Mouse (Mus musculus) embryo, embryonic 11.5 days (tissue): ENCODE data around the gene Hist1h2ba.
A peak's percentile ranks its signal among the peaks of the same experiment; 100 is the strongest.

Source experiments
- DNase-seq: peaks from one replicate; pipeline ENCODE4 v3.0.0-alpha.2; 2012; ENCODE audit warnings: low read depth, low spot score

Hist1h2ba gene

DNA sequence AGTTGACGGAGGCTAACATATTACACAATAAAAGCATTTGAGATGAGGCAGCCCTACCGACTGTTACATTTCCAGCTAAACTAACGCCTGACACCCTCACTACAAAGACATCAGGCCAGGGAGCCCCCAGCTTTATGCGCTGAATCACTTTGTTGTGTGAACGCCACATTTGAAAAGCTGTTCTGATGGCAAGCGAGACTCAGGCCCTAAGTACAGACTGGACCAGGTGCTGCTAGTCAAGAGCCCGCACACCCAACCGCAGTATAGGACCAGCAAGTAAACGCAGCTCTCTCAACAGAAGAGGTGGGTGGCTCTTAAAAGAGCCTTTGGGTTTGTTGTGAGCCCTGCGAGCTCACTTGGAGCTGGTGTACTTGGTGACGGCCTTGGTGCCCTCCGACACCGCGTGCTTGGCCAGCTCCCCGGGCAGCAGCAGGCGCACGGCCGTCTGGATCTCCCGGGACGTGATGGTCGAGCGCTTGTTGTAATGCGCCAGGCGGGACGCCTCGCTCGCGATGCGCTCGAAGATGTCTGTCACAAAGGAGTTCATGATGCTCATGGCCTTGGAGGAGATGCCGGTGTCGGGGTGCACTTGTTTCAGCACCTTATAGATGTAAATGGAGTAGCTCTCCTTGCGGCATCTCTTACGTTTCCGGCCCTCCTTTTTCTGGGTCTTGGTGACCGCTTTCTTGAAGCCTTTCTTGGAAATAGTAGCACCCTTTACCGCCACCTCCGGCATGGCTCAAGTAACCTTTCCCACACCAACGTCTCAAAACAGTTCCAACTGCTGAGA, at the start of gene Hist1h2ba:
TSS of gene Hist1h2ba (minus strand) at position 736 of the 790 bp plus-strand sequence.
- DNase-seq, result no peak

DNA sequence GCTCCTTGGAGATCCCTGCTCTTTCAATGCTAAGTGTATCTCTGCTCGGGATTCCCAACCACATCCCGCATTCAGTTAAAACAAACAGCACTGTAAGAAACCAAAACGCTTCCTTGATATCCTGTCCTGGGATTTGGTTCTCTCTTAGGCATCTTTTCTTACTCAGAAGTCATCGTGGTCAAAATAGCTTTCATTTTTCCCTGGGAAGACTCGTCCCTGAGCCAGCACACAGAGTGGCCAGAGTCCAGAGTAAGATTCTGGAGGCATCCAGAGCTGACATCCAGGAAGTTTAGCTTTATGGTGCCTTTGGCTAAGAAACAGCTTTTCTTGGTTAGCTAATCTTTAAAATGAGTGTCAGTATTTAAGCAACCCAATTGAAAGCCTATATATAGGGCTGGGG, 38.3 kb upstream of the Hist1h2ba start:
- DNase-seq, result no peak

DNA sequence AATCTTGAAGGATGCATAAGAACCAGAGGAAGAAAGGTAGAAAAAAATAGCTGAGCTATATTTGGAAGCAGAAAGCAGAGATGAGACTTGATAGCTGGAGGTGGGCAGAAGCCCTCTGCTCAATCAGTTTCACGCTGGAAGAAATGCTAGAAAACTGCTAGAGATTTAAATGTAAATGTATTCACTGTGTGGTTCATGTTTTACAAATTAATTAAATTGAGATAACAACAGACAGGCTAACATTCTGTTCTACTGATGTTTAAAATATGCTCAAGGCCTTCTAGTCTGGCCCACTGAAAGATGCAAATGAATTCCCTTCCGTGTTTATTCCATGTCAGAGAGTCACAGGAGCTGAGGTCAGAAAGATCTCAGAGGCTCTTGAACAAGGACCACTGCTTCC, 37.9 kb upstream of the Hist1h2ba start:
- DNase-seq, result no peak

DNA sequence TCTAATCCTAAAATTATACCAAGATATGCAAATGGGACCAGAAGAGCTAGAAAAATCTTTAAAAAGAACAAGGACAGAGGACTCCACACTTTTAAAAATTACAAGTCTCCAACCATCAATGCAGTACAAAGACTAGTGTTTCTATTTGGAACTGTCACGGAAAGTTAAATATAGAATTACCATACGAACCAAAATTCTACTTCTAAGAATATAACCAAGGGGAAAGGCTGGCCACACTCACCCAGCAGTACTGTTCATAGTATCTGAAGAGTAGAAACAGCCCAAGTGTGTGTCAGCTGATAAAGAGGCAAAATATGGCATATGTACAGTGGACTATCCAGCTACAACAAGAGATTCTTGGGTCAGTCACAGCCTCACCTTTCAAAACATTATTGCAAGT, 31.0 kb upstream of the Hist1h2ba start:
- no peak for DNase-seq

DNA sequence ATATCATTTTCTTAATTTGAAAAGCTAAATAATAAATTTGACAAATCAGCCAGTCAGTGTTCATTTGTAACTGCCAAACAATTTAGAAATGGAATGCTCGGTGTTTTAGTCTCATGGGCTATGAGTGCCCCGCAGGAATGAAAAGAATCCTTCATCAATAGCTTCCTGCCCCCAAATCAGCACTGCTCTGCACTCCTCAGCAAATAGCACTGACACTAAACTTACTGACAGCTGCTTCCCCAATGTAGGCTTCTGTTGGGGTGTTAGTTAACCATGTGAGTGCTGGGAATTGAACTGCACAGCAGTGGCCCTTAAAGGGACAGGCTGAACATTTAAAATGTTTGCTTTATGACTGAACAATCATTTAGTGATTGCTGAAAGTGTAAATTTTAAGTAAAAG, 25.8 kb upstream of the Hist1h2ba start:
- no peak for DNase-seq

DNA sequence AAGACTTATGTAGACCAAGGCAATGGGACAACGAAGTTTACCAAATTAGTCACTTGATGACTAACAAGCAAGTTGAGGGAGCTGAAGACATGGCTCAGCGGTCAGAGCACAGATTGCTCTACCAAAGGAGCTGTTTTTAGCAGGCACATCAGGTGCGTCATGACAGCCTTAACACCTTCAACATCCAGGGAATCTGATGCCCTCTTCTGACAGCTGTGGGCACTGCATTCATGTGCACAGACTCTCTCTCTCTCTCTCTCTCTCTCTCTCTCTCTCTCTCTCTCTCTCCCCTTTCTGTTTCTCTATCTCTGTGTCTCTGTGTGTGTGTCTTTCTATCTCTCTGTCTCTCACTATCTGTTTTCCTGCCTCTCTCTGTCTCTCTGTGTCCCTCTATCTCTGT, 17.0 kb upstream of the Hist1h2ba start:
- DNase-seq, result no peak

DNA sequence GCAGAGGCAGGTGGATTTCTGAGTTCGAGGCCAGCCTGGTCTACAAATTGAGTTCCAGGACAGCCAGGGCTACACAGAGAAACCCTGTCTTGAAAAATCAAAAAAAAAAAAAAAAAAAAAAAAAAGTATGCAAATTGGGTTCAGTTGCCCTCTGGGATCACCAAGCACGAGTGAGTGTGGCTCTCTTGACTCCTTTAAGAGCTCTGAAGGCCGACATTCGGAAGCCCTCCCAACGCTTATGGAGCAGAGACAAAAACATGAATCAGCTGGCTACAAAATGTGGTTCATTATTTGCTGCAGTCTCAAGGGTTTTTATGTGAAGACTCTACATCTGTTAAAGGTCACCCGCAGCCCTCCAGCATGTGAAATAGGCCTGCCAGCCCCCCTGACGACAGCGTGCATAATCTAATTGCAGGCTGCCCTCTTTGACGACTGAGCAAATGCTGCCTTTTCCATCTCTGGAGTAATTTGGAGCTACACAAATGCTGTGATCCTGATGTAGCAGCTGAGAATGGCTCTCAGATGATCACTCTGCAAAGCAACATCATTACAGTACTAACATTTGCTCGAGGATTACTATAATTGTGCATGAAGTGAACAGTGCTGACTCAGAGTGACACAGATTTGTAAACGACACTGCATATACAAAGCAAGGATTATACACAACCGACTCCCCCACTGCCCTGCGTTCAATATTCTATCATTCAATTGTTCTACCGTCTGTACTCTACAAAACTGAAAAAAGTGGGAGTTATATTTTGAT, 15.7 kb upstream of the Hist1h2ba start:
- DNase-seq, result peak; percentile 16

DNA sequence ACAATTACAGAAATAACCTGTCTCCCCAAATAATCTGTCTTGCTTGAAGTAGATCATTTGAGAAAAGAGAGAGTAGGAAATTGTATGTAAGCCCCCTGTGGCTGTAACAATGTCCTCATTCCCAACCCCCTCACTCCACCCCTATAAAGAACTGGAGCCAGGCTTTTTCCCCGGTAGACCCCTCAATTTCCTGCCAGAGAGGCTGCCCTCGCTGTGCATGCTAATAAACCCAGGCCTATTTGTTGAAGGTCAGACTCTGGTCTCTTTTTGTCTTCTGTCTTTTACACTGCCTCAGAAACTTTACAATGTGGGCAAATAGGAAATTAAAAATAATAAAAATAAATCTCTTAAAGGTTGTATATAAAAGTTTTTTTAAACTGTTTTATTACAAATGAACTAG, 12.3 kb upstream of the Hist1h2ba start:
- no peak for DNase-seq

DNA sequence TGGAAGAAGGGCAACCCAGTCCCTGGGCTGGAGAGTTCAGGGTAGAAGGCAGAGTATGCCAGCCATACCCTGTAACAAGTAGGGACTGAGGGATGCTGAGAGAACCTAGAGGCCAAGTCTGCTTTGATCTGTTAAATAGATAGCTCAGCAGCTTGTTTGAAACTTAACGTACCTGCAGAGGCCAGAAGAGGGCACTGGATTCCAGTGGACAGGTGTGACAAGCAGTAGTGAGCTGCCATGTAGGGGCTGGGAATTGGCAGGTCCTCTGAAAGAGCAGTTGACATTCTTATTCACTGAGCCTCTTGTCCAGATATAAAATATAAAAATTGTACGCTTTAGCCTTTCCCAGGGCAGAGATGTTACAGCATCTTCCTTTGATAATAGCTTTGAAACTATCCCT, 8.9 kb upstream of the Hist1h2ba start:
- DNase-seq, result no peak

DNA sequence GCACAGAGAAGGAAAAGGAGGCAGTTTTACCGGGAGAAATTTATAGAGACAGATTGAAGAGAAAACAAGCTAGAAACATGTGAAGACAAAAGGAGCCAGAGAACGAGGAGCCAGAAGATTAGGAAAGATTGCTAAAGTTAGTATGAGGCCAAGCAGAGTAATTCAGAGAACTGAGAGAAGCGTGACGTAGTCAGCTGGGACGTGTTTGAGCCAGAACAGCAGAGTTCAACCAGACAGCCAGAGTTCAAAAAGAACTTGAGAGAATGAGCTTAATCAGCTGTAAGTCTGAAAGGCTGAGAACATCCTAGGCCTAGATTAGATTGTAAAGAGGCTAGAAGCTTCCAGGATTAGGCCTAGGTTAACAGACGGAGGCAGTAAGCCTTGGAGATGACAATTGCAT, 6.3 kb upstream of the Hist1h2ba start:
- DNase-seq, result no peak

DNA sequence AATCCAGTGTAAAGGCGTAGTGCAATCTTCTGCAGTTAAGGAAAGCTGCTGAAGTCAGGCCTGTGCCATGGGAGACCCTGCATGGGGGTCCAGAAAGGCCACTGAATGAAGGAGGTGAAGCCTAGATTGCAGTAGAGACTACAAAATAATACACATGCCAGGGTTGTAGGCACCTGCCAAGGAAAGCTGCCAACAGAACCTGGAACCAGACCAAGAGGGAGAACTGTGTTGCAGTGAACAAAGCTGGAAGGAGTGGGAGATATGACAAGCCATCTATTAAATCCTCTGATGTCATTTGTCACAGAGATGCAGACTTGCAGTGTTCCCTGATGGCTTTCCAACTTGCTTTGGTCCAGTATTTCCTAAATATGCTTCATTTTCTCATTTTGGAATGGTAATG, 4.7 kb upstream of the Hist1h2ba start:
- DNase-seq, result no peak

DNA sequence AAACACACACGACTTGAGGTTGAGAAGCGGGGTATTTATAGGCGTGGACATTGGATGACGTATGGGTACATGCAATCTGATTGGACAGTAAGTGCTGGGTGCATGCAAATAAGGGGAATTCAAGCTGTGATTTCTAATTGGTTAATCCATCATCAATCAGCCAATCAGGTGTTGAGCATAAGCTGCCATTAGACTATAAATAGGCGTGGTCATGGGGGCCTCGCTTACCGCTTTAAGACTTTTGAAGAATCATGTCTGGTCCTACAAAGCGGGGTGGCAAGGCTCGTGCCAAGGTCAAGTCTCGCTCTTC, 210 bp upstream of the Hist1h2ba start, which contains the start of gene Hist1h2aa:
TSS of gene Hist1h2aa (plus strand) at position 252 of the 310 bp plus-strand sequence.
- no peak for DNase-seq

DNA sequence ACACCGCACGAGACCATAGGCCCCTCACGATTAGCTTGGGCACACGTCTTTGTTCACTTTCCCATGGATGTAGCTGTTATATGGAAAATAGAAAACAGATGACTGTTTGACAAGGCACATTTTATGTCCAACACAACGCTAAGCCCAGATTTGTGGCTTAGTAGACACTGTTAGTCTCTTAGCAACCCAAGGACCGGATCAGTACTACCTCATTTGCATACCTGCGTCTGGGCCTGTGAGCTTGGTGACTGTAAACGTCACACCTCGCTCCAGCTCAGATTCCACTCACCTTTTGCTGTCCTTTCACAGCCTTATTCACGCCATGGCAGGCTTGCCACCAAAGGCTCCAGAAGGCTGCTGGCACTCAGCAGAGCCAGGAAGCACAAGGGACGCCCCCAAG, 3.1 kb downstream of the Hist1h2ba start:
- DNase-seq, result no peak

DNA sequence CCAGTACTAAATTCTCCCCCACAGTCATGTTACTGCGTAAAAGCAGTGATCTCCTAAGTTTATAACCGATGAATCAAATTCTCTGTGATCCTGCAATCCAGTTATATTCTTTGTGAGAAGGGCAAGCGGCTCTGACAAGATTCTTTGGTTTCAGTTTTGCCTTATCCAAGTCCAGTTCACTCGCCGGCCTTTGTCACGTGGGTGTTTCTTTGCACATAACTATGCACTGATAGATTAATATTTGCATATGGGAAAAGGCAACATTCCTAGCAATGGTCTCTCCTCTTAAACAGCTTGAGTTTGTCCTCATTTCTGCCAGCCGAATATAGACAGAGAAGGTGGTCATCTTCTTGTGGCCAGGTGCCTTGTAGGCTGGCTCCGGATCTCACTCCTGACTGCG, 3.5 kb downstream of the Hist1h2ba start:
- no peak for DNase-seq

DNA sequence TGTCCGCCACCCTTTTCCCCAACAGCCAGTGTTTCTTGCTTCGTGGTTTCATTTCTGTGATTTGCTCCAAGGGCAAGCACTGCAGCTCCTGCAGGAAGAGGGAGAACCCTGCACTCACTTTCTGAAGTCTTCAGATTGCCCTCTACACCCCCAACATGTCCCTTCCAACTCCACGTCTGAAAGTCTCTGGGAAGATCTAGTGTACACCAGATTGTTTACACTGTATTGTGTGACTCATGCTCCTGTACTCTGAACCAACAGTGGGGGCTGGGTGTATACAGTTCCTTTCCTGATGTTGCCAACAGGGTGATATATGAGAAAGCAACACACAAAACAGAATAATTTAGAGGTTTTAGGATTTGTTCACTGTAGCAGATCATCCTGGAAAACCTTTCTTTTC, 5.3 kb downstream of the Hist1h2ba start:
- DNase-seq, result no peak

DNA sequence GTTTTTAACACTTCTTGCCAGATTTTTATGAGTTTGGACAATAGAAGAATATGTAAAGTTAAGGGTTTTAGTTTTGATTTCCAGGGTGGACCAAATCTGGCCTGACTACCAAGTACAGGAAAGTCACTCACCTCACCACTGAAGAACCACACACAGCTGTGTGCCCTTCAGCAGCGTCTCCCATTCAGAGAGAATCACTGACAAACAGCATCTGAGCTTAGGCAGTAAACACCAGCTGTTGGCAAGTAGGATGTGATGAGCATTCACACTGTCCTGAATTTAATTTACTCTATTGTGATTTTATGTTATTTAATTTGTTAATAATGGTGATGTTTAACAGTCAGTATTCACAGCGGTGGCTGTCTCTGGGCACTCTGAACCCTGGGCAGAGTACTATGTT, 8.2 kb downstream of the Hist1h2ba start:
- no peak for DNase-seq

DNA sequence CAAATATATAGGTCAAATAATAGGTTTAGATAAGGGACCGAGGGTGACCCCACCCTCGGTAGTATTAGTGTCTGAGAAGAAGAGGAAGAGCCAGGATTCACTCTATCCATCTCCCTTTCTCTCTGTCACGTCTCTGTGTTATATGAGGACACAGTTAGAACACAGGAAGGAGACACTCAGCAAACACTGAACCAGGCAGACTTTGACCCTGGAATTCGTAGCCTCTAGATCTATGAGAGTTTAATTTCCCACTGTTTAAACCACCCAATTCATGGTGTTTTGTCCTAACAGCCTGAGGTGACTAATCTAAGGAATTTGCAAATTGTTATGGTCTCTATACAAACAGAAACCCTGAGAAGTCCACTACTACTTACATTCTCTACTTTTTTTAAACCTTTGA, 16.3 kb downstream of the Hist1h2ba start:
- no peak for DNase-seq

DNA sequence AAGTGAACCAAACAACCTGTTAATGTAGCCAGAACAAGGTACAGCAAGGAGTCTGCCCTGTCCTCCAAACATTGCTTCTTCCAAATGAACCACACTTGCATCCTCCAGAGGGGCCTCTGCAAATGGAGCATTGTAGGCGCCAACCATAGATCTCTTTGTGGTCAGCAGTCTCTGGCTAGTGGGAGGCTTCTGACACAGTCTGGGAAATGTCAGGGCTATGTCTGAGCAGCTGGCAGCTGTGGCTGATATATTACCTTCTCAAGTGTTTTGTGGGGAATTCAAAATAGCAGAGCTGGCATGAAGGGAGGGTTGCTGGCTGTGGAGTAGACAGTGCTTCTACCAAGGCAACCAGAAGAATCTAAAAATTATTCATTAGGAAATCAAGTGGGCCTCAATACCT, 17.8 kb downstream of the Hist1h2ba start:
- DNase-seq, result no peak

DNA sequence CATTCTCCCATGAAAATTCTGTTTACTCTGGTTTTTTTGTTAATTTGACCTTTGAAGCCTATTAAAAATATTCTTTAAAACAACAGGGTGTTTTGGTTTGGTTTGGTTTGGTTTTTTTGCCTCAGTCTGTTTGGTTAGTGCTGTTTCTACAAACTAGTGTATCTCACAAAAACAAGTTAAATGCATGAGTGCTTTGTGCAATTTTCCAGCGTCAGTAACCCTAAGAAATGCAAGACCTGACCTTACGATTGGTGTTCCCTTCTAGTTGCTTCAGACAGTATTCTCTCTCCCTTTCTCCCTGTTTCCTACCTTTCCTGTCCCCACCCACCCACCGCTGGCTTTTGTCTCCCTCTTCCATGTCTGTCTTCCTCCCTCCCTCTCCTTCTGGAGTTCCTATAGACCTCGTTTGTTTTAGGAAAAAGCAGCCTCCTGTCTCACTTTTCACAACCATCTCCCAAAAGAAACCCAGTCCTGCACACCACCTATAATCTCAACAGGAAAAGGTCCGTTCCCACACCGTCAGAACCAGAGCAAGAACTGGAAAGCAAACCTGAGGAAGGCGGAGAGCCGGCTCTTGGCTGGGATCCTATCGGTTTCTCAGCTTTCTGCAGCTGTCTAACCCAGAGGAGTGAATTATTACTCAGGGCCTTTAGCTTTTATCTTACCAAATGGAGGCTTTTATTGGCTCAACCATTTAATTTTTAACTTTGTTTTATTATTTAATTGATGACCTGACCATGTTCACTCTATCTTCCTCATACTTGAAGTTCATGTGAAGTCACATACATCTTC, 19.4 kb downstream of the Hist1h2ba start, which contains the start of gene Slc17a4:
TSS of gene Slc17a4 (minus strand) at position 634 of the 792 bp plus-strand sequence.
- no peak for DNase-seq

DNA sequence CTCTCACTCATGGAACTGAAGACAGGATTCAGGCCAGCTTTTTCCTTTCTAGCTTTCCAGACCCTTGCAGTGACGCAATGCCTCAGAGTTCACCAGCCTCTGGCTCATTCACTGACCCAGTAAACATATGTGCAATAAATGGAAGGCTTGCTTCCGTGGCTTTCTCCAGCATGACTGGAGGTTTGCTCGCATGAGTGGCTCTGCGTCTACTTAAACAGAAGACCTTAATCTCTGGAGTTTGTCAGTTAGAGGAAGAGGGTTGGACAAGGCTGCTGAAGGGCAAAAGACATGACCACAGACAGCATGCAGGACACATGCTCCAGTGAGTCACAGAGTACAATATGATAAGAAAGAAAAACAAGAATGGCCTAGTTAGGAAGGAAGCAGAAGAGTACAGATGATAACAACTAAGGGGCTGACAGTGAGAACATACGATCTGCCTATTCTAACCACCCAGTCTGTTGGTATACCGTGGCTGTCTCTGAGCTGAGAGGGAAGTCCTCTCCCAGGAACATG, 20.1 kb downstream of the Hist1h2ba start:
- DNase-seq, result no peak

DNA sequence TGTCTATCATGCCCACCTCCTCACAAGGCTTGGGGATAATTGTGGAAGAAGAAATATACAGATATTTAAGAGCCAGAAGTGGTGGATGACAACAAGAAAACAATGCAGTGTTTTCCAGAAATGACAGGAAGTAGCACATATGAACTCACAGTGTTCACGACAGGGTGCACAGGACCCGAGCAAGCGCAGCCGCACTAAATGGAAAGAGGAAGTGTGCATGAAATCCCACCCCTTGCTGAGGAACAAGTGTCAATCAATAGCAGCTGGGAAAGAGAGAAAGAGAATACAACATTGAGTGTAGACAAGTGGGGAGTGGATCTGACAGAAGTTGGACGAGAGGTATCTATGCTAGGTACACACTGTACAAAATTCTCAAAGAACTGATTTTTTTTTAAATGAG, 22.6 kb downstream of the Hist1h2ba start:
- no peak for DNase-seq

DNA sequence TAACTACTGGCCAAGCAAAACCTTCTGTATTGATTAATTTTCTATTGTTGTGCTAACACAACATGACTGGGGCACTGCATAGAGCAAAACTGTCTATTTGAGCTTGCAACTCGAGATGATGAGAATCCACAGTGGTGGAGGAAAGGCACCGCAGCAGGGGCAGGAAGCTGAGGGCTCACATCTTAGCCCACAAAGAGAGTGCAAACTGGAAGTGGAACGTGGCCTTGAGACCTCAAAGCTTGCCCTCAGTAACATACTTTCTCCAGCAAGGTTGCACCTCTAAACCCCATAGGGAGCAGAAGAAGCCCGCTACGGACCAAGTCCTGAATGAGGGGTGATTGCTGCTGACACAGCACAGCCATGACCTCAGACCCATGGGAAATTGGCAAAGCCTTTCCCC, 23.8 kb downstream of the Hist1h2ba start:
- no peak for DNase-seq
